10 mouse cellular contexts compared by ENCODE assay signal in the genomic region with DNA sequence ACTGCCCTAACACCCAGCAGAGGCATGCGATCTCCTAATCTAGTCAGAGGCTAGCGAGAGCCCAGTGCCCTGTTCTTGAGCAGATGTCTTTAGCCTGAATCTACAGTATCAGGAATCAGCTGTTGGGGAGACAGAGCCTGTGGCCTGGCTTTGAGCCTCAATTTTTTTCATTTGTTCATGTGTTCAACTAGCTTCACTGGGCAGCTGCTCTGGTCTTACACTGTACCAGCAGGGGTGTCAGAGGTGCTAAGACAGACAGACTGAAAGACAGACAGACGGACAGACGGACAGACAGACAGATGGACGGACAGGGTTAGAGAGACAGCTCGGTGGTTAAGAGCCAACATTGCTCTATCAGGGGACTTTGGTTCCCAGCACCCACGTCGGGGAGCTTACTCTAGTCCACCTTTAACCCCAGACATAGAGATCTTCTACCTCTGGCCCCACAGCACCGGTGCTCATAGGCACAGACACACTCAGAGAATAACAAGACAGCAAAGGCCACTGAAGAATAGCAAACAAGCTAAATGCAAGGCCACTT. TPM values are rescaled to one million over a fixed set of nuclear protein-coding genes. Genes with fewer than 3 reads are reported as not detected.
DNase-seq lines count a peak whose midpoint lies in the region; ATAC-seq lines count a peak whose summit lies in the region.
"Had no signal": no experiment of that assay in that cellular context is flagged by ENCODE, and none has a peak within 500 bp of the region (broad histone marks: within the 10 kb centered on the region; RNA-seq: fewer than 3 reads in every experiment).

No protein-coding gene starts in this region.

- no peaks in the 10 kb centered on the region for H3K36me3 ChIP-seq in hindbrain, embryonic 12.5 days
- H3K36me3 ChIP-seq in midbrain, embryonic 14.5 days (ENCODE audit: control insufficient read depth, insufficient read depth, low read length): no peaks in the 10 kb centered on the region

- DNase-seq in kidney, adult 18-20 months: peak; percentile 29
- DNase-seq in kidney, adult 11 months: no peak
- DNase-seq in midbrain, embryonic 14.5 days: no peak
- no peak for DNase-seq in retina, embryonic 14.5 days (ENCODE audit: low spot score)
- DNase-seq in cerebellum, postnatal 36 days: no peak
- DNase-seq: heart, postnatal 10 days; lung, embryonic 14.5 days had no signal

- no peak overlapping the region for H3K4me3 ChIP-seq in hindbrain, embryonic 12.5 days
- H3K4me3 ChIP-seq in midbrain, embryonic 14.5 days (replicated peaks; ENCODE audit: low read depth, low read length): no peak overlapping the region

- ATAC-seq in common myeloid progenitor, adult 5-6 weeks (replicated peaks; ENCODE audit: low read depth, poor library complexity, severe bottlenecking): 0 out of 2 replicates have a peak, but pooled peaks have one; percentile 4
- ATAC-seq in hindbrain, embryonic 12.5 days (ENCODE audit: low FRiP score): no peak
- no peak for ATAC-seq in midbrain, embryonic 14.5 days (ENCODE audit: low FRiP score, low TSS enrichment)
- no peak for ATAC-seq in erythroid progenitor cell, adult 5-6 weeks (replicated peaks; ENCODE audit: low FRiP score, poor library complexity, severe bottlenecking)

- H3K27ac ChIP-seq in hindbrain, embryonic 12.5 days: peak overlapping the region; percentile 96
- peak overlapping the region; percentile 98 for H3K27ac ChIP-seq in midbrain, embryonic 14.5 days (replicated peaks; ENCODE audit: low read depth, low read length)

- H3K9ac ChIP-seq in hindbrain, embryonic 12.5 days: no peak overlapping the region
- no peak overlapping the region for H3K9ac ChIP-seq in midbrain, embryonic 14.5 days (replicated peaks; ENCODE audit: low read length)
- H3K9ac ChIP-seq: lung, embryonic 14.5 days had no signal

- no peak overlapping the region for H3K4me2 ChIP-seq in hindbrain, embryonic 12.5 days (replicated peaks)
- H3K4me2 ChIP-seq in midbrain, embryonic 14.5 days (ENCODE audit: low read length): no peak overlapping the region
- H3K4me2 ChIP-seq: lung, embryonic 14.5 days had no signal

- H3K27me3 ChIP-seq in hindbrain, embryonic 12.5 days: no peaks in the 10 kb centered on the region
- no peaks in the 10 kb centered on the region for H3K27me3 ChIP-seq in midbrain, embryonic 14.5 days (ENCODE audit: control insufficient read depth, insufficient read depth, low read length)

- peaks cover 54% of the 10 kb centered on the region for H3K4me1 ChIP-seq in hindbrain, embryonic 12.5 days
- peaks cover 44% of the 10 kb centered on the region for H3K4me1 ChIP-seq in midbrain, embryonic 14.5 days (ENCODE audit: control insufficient read depth, insufficient read depth, low read length)

- no peaks in the 10 kb centered on the region for H3K9me3 ChIP-seq in hindbrain, embryonic 12.5 days (replicated peaks)
- no peaks in the 10 kb centered on the region for H3K9me3 ChIP-seq in midbrain, embryonic 14.5 days (ENCODE audit: control insufficient read depth, low read length)

- 79% methylated on average over 9 of the region's 9 CpGs for WGBS in hindbrain, embryonic 12.5 days
- 83% methylated on average over 9 of the region's 9 CpGs for WGBS in midbrain, embryonic 14.5 days

RNA-seq across cellular contexts. Expression of a gene that starts 17.0 kb away (rescaled TPM):
- 293 and 407 TPM in 2 replicates for total RNA-seq in common myeloid progenitor, adult 5-6 weeks (2017)
- polyA plus RNA-seq in hindbrain, embryonic 12.5 days (2016; fragmentation: Nextera tagmentation; extraction: Ambion mirVana): 187 and 194 TPM in 2 replicates
- polyA plus RNA-seq in midbrain, embryonic 14.5 days (2014; fragmentation: Nextera tagmentation; extraction: Ambion mirVana): 112 and 165 TPM in 2 replicates
- 29.3 and 55.9 TPM in 2 replicates for total RNA-seq in erythroid progenitor cell, adult 5-6 weeks (2015; ENCODE audit: low replicate concordance)
- 12.4 and 14.4 TPM in 2 replicates for total RNA-seq in erythroid progenitor cell, adult 5-6 weeks (2017; ENCODE audit: low replicate concordance)

RNA-seq across cellular contexts. Expression of a gene that starts 26.0 kb away (rescaled TPM):
- 144 and 156 TPM in 2 replicates for total RNA-seq in common myeloid progenitor, adult 5-6 weeks (2017)
- polyA plus RNA-seq in hindbrain, embryonic 12.5 days (2016; fragmentation: Nextera tagmentation; extraction: Ambion mirVana): 1.9 TPM in 2 replicates
- polyA plus RNA-seq in midbrain, embryonic 14.5 days (2014; fragmentation: Nextera tagmentation; extraction: Ambion mirVana): 0.24 and 1.3 TPM in 2 replicates
- 10.1 and 12.2 TPM in 2 replicates for total RNA-seq in erythroid progenitor cell, adult 5-6 weeks (2015; ENCODE audit: low replicate concordance)
- 3.5 and 10.3 TPM in 2 replicates for total RNA-seq in erythroid progenitor cell, adult 5-6 weeks (2017; ENCODE audit: low replicate concordance)

Comparison
In these comparisons a context has a peak if more than half of its experiments do, and no peak if none do; other contexts are left out.
1. RNA of a gene that starts 26.0 kb away (total RNA-seq): 144 to 156 TPM in common myeloid progenitor, adult 5-6 weeks; 3.5 to 12.2 TPM in erythroid progenitor cell, adult 5-6 weeks; every median in the first group is over 10 times any median in the second.